Mouse (Mus musculus): ENCODE results near the gene Kirrel3.

DNA sequence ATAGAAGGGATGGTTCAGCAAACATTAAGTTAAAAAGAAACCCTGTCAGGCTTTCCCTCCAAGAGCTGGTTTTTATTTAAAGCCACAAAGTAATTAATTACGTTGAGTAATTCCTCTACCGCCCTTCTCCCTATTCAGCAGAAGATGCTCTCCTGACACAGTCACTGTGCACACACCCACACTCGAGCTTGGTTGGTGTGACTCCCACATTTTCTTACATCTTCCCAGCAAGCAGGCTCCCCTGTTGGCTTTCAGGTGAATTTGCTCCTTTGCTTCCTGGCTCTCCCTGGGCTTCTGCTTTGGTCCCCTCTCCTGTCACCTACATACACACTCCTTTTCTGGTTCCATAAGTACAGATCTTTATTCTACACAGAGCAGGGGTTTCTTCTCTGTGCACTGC lies 203.7 kb downstream of the Kirrel3 start:
- TF ChIP-seq POLR2A (IDR thresholded peaks at IDR 0.05; ENCODE audit: borderline replicate concordance, low read depth, low read length) (no peak), CTCF (IDR thresholded peaks at IDR 0.05; ENCODE audit: low read depth, low read length) (no peak)
